Mouse (Mus musculus): ENCODE measurements around the gene Pfn3. TPM values are rescaled to one million over a fixed set of nuclear protein-coding genes. Genes with fewer than 3 reads are reported as not detected.

The Pfn3 gene
- total and polyA plus RNA-seq, 3 experiments, result not detected

- no peak for DNase-seq (ENCODE audit: extremely low read depth)
- Histone ChIP-seq H3K4me3 (replicated peaks in 1 of 3; ENCODE audit: low read depth in 2 of 3, low read length in 2 of 3, poor library complexity in 1 of 3) (no peak overlapping the region), H3K4me1 (ENCODE audit: control insufficient read depth in 1 of 2, insufficient read depth in 2 of 2) (peaks cover 2 to 7% of the 10 kb centered on the region in 2 experiments), H3K9ac (ENCODE audit: insufficient read depth, low read depth) (no peak overlapping the region), H3K79me2 (replicated peaks; ENCODE audit: control insufficient read depth, extremely low read depth, insufficient read depth, poor library complexity, severe bottlenecking) (no peaks in the 10 kb centered on the region), H3K27ac (ENCODE audit: insufficient read depth, low read depth) (no peak overlapping the region), H3K9me3 (replicated peaks; ENCODE audit: low read length) (no peaks in the 10 kb centered on the region), H3K36me3 (replicated peaks in 1 of 2; ENCODE audit: control insufficient read depth in 1 of 2, insufficient read depth in 1 of 2, low read length in 1 of 2) (no peaks in the 10 kb centered on the region), H3K27me3 (replicated peaks) (peaks cover 36% of the 10 kb centered on the region), H3K4me2 (ENCODE audit: insufficient read depth, low read depth, poor library complexity, severe bottlenecking) (no peak overlapping the region)
- dilution Hi-C loops (cut with MboI; ENCODE audit: extremely low pct_ligation_motif_present, extremely low pct_unique_long_range_greater_than_20kb, low sequenced_read_pairs) (no loop called here), in situ Hi-C loops (cut with MboI; ENCODE audit: low pct_ligation_motif_present, low pct_unique_long_range_greater_than_20kb, low sequenced_read_pairs) (no loop called here)
- no peak for TF ChIP-seq PAX5 (IDR thresholded peaks at IDR 0.05; ENCODE audit: low read length)
- TF ChIP-seq NELFE (IDR thresholded peaks at IDR 0.05; ENCODE audit: low read depth, low read length), result no peak
- TF ChIP-seq ELF1 (IDR thresholded peaks at IDR 0.05; ENCODE audit: low read depth, low read length), result no peak
- TF ChIP-seq UBTF (IDR thresholded peaks at IDR 0.05; ENCODE audit: low read depth, low read length), result no peak
- TF ChIP-seq E2F4 (IDR thresholded peaks at IDR 0.05; ENCODE audit: insufficient replicate concordance, low read depth, low read length), result no peak
- no peak for TF ChIP-seq USF1 (IDR thresholded peaks at IDR 0.05; ENCODE audit: low read depth, low read length)
- TF ChIP-seq GABPA (IDR thresholded peaks at IDR 0.05; ENCODE audit: insufficient replicate concordance, low read depth, low read length), result no peak
These were observed 1.7 kb downstream of the Pfn3 start for GRCm38 (mm10) chr13:55413333-55413732.

GRCm38 (mm10) chr13:55412643-55413307 is 2.3 kb downstream of the Pfn3 start:
- DNase-seq (ENCODE audit: extremely low read depth), result no peak
- Histone ChIP-seq H3K27me3 (replicated peaks) (peaks cover 36% of the 10 kb centered on the region), H3K4me2 (ENCODE audit: insufficient read depth, low read depth, poor library complexity, severe bottlenecking) (no peak overlapping the region), H3K27ac (ENCODE audit: insufficient read depth, low read depth) (no peak overlapping the region), H3K9me3 (replicated peaks; ENCODE audit: low read length) (no peaks in the 10 kb centered on the region), H3K79me2 (replicated peaks; ENCODE audit: control insufficient read depth, extremely low read depth, insufficient read depth, poor library complexity, severe bottlenecking) (no peaks in the 10 kb centered on the region), H3K36me3 (replicated peaks in 1 of 2; ENCODE audit: control insufficient read depth in 1 of 2, insufficient read depth in 1 of 2, low read length in 1 of 2) (no peaks in the 10 kb centered on the region), H3K4me3 (replicated peaks in 1 of 3; ENCODE audit: low read depth in 2 of 3, low read length in 2 of 3, poor library complexity in 1 of 3) (no peak overlapping the region), H3K9ac (ENCODE audit: insufficient read depth, low read depth) (no peak overlapping the region), H3K4me1 (ENCODE audit: control insufficient read depth in 1 of 2, insufficient read depth in 2 of 2) (peaks cover 0 to 1% of the 10 kb centered on the region in 2 experiments; a peak in 3 of 4 replicates)
- dilution Hi-C loops (cut with MboI; ENCODE audit: extremely low pct_ligation_motif_present, extremely low pct_unique_long_range_greater_than_20kb, low sequenced_read_pairs), result no loop called here
- TF ChIP-seq CHD1 (IDR thresholded peaks at IDR 0.05; ENCODE audit: low read depth, low read length) (no peak), SMC3 (IDR thresholded peaks at IDR 0.05; ENCODE audit: low read depth, low read length) (no peak), EP300 (IDR thresholded peaks at IDR 0.05; ENCODE audit: low read length) (no peak), ZNF384 (IDR thresholded peaks at IDR 0.05; ENCODE audit: low read depth, low read length) (no peak), TBP (conservative IDR thresholded peaks at IDR 0.05; ENCODE audit: low read depth, low read length) (no peak), POLR2AphosphoS2 (IDR thresholded peaks at IDR 0.05; ENCODE audit: low read depth, low read length) (no peak), ETS1 (conservative IDR thresholded peaks at IDR 0.05; ENCODE audit: low read depth, low read length) (no peak), USF2 (conservative IDR thresholded peaks at IDR 0.05; ENCODE audit: low read depth, low read length) (no peak), HCFC1 (IDR thresholded peaks at IDR 0.05; ENCODE audit: low read depth, low read length) (no peak), MEF2A (IDR thresholded peaks at IDR 0.05; ENCODE audit: borderline replicate concordance, low read depth, low read length) (no peak), NELFE (IDR thresholded peaks at IDR 0.05; ENCODE audit: low read depth, low read length) (no peak), BHLHE40 (IDR thresholded peaks at IDR 0.05; ENCODE audit: low read depth, low read length) (no peak), RCOR1 (conservative IDR thresholded peaks at IDR 0.05; ENCODE audit: low read depth, low read length) (no peak), CHD2 (IDR thresholded peaks at IDR 0.05; ENCODE audit: low read length) (no peak), ELF1 (IDR thresholded peaks at IDR 0.05; ENCODE audit: low read depth, low read length) (no peak), E2F4 (IDR thresholded peaks at IDR 0.05; ENCODE audit: insufficient replicate concordance, low read depth, low read length) (no peak)
- in situ Hi-C loops (cut with MboI; ENCODE audit: low pct_ligation_motif_present, low pct_unique_long_range_greater_than_20kb, low sequenced_read_pairs), result no loop called here

All from CH12.LX (cell line).